Mouse (Mus musculus): ENCODE data around the gene Dars.

Gene Dars

DNA sequence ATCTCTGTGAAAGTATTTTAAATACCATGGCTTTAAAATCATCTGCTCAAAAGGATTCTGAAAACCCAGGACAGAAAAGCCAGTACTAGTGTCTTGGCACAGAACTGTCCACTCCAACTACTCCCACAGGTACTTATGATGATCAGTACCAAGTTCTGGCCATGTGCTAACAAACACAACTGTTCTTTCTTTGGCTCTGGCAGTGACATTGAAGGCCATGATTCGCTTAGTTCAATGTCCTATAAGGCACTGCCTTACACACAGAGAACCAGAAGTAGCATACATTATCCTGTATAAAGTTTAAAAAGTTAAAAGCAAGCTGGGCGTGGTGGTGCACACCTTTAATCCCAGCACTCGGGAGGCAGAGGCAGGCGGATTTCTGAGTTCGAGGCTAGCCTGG lies 6.0 kb downstream of the Dars start:
- DNase-seq, result no peak

GRCm38 (mm10) chr1:128406846-128407245 lies 10.3 kb downstream of the Dars start:
- no peak for DNase-seq

- no peak for DNase-seq
Observed at GRCm38 (mm10) chr1:128405675-128406074, 11.5 kb downstream of the Dars start.

DNA sequence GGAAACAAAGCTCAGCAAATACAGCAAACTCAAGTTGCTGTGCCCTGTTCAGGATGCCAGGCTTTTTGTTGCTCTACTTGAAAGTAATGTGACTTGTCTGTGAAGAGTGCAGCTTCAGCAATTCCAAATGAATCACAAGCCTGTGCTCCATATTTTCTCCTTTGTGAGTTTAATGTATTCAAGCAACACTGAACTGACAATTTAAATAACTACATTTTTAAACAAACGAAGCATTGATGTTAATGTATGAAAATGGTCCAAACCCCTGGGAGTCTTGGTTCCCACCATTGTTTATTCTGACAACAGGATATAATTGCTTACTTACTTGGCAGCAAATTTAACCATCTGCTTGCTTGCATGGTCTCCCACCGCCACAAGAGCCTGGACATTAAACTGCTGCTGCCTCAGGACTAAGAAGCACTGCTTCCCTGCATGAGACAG lies 12.1 kb downstream of the Dars start:
- DNase-seq, result no peak

- DNase-seq, result no peak
Observed at GRCm38 (mm10) chr1:128400926-128401325, 16.2 kb downstream of the Dars start.

GRCm38 (mm10) chr1:128399941-128400915 lies 16.9 kb downstream of the Dars start:
- no peak for DNase-seq

- DNase-seq, result peak; percentile 31 to 35
Observed at GRCm38 (mm10) chr1:128398738-128399445, 18.3 kb downstream of the Dars start.

DNA sequence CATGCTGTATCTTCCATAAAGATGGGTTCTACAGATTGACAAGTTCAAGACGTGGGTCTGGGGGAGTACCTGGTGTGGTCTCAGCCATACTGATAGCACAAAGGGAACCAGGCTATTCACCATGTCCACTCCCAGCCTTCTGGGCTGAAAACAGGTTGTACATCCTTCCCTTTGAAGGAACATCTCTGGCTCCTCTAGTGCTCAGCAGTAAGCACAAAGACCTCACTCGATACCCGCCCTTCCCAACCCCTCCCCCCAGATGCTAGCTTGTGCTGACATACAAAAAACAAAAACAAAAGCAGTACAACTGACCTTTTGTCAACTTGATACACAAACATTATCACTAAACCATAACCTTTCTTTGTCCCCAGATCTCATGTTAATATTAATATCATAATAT lies 22.5 kb downstream of the Dars start:
- no peak for DNase-seq

DNA sequence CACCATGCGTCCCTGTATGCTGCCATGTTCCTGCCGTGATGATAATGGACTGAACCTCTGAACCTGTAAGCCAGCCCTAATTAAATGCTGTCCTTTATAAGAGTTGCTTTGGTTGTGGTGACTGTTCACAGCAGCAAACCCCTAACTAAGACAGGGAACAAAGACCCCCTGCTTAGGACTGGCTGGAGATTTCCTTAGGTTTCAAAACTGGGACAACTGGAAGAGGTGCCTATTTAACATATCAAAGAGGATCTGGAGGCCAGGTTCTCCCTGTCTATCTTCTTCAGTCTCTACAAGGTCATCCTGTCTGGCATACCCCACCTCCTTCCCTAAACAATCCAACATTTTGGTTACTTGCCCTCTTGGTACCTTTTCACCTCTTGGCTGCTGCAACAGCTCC lies 24.8 kb downstream of the Dars start:
- DNase-seq, result no peak

GRCm38 (mm10) chr1:128386487-128386886 lies 30.7 kb downstream of the Dars start:
- DNase-seq, result no peak

- DNase-seq, result no peak
Observed at GRCm38 (mm10) chr1:128376841-128377240, 40.3 kb downstream of the Dars start.

- DNase-seq, result no peak
Observed at GRCm38 (mm10) chr1:128372143-128372860, 44.9 kb downstream of the Dars start.

DNA sequence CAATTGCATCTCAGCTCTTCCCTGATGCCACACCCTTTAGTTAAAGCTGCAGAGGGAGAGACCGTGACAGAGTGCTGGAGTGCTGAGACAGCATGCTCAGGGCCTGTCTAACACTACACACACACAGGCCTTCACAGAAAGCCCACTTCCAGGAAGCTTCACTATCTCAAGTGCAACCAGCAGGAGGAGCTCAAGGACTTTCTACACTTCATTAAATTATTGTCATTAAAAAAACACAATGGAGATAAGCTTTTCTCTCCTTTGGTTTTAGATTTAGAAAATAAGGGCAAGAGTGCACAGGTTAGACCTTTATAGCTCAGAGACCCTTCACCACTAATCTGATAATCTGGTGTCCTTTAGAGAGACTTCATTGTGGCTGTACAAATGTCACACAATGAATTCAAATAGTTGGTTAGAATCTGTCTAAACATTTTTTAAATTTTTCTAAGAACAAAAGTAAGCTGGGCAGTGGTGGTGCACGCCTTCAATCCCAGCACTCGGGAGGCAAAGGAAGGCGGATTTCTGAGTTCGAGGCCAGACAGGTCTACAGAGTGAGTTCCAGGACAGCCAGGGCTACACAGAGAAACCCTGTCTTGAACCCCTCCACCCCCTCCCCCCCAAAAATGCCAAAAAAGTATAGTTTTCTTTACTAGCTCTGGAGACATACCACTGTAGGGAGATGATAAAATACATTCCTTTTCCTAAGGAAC lies 48.3 kb downstream of the Dars start:
- DNase-seq, result peak; percentile 68 to 71

- DNase-seq, result no peak
Observed at GRCm38 (mm10) chr1:128360601-128361000, 56.6 kb downstream of the Dars start.

DNA sequence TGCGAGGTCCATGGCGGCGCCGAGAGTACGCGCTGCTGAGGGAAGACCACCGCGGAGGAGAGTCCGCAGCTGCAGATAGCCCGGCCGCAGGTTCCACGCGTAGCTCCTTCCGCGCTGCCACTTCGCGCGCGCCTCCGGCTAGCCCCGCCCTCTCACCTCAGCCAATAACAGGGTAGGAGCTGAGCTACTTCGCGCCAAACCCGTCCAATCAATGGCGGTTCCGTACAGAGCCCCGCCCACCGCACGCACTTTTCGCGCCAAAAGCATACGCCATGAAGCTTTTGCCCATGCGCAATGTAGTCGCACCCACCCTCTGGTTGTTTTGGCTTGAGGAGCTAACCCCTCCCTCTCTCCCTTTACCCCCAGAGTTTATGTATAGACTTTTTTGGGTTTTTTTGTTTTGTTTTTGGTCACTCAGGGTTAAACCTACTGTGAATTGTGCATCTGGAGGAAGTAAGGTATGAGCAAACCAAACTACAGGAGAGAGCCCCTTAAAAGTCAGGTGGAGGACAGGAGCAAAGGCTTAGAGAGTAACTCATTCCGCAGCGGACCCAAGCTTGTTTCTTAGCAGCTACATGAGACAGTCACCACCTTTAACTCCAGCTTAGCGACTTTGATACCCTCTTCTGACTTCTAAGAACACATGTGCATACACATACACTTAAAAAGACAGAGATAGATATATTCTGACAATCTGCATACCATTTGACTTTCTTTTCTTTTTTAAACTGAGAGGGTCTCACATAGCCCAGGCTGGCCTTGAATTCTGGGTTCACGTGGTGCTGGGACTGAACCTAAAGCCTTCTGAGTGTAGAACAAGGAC lies 57.4 kb downstream of the Dars start, which contains the start of gene Mcm6:
Gene Mcm6, minus strand, starts transcription at position 111 of the 823 bp plus-strand sequence.
- DNase-seq, result peak; percentile 97 to 98

DNA sequence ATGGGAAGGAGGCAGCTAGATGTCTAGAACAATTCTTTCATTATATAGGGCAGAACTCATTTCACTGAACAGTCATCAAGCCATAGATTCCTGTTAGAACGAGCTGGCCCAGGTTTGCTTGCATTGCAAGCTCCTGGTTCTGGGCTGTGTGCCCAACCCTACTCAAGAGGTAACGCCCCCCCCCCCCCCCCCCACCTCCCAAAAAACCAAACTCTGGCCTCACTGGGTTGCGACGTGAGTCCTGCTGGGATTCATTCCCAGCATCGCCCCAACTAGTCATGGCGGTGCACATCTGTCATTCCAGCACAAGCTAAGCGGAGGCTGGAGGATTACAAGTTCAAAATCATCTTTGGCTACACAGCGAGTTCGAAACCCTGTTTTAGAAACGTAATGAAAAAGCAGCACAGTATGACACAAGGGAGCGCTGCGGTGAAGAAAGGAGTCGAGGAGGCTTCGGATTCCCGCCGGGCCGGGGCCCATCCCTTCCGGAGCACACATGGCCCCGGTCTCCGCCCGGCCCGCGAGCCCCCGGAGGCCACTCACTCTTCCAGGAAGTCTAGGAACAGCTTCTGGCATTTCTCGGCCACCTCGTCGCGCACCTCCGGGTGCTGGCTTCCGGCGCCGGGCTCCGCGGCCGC lies 58.1 kb downstream of the Dars start:
- DNase-seq, result no peak

- DNase-seq, result no peak
Observed at GRCm38 (mm10) chr1:128358276-128358675, 58.9 kb downstream of the Dars start.

DNA sequence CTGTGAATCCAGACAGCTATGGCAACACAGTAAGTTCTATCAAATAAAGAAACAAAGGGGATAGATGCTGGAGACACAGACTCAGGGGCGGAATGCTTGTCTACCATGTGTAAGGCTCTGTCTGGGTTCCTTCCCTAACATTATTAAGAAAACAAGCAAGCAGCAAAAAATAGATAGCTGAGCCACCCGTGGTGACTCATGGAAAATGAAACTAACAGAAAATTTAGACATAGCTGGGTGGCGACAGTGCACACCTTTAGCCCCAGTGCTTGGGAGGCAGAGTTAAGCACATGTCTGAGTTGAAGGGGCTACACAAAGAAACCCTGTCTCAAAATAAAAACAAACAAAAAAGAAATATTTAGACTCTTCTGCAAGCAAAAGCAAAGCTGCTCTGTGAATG lies 59.7 kb downstream of the Dars start:
- DNase-seq, result no peak

DNA sequence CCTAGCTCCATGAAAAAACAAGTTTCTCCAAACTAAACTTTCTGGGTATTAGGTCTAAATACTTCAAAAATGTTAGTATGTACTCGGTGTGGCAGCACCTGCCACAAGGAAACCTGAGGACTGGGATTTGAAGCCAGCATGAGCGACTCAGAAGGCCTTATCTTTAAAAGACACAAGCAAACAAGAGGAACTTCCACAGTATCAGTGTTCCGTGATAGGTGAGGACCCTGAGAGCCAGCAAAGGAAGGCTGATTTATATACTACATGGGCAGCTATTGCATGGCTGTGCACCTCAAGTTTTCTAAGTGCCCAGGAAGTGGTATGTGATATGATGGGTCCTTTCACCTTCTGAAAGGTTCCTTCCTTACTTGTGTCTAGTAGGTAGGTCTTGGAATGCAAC lies 64.1 kb downstream of the Dars start:
- no peak for DNase-seq

- DNase-seq, result no peak
Observed at GRCm38 (mm10) chr1:128344232-128344631, 72.9 kb downstream of the Dars start.

Measured in kidney, postnatal 4 days (tissue).